Mouse (Mus musculus): ENCODE measurements at regions not wholly inside any gene's neighbourhood (a gene's known extent, or its start where the extent isn't known, plus 50 kb on each side); places are given as distances from the start of the nearest gene placed in this dataset.

- Histone ChIP-seq H3K27me3 (replicated peaks; ENCODE audit: control insufficient read depth, insufficient read depth, low read length) (no peaks in the 10 kb centered on the region), H3K4me2 (ENCODE audit: low read length) (no peak overlapping the region), H3K9me3 (ENCODE audit: control insufficient read depth, low read length) (no peaks in the 10 kb centered on the region), H3K9ac (replicated peaks; ENCODE audit: low read depth, low read length) (no peak overlapping the region), H3K27ac (ENCODE audit: low read length) (no peak overlapping the region), H3K4me3 (replicated peaks; ENCODE audit: low read length) (no peak overlapping the region), H3K4me1 (replicated peaks; ENCODE audit: control insufficient read depth, insufficient read depth, low read length) (peaks cover 14% of the 10 kb centered on the region), H3K36me3 (ENCODE audit: control insufficient read depth, insufficient read depth) (no peaks in the 10 kb centered on the region)
- 0 out of 2 replicates have a peak, but pooled peaks have one; percentile 14 for ATAC-seq
- WGBS: 31% methylated on average over 4 of the region's 4 CpGs
Observed at GRCm38 (mm10) chr3:34593279-34593678, 56.9 kb upstream of the Sox2 start.

DNA sequence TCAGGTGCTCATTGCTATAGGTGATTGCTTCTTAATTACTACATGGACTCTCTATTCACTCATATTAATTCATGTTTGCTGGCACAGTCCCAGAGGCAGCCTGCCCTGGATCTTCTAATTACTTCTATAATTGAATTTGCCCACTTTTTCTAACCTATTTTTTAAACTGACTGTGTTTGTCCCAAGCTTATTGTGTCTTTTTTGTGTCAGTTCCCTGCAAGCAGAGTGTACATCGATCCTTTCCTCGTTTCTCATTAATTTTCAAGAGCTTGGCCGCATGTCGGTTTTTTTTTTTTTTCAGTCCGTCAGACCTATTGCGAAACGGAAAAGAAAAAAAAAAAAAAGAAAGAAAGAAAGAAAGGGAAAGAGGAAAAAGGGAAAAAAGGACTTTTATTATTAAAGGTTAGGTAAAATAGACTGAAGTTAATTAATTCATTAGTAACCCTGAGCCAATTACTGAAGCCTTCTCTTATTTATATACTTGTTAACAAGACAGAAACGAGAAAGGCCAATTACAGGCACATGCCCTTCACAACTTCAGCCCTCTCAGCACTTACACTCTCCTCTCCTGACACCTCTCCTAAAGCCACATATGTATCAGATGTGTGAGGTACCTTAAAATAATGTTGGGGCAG, 72.2 kb upstream of the Sox2 start:
- H3K27ac ChIP-seq (ENCODE audit: low read length): no peak overlapping the region
- peaks cover 12% of the 10 kb centered on the region for H3K4me1 ChIP-seq (replicated peaks; ENCODE audit: control insufficient read depth, insufficient read depth, low read length)
- ATAC-seq: no peak
- WGBS: 8% methylated on average over 8 of the region's 8 CpGs
- H3K36me3 ChIP-seq (ENCODE audit: control insufficient read depth, insufficient read depth): no peaks in the 10 kb centered on the region
- no peak overlapping the region for H3K4me2 ChIP-seq (ENCODE audit: low read length)
- no peaks in the 10 kb centered on the region for H3K27me3 ChIP-seq (replicated peaks; ENCODE audit: control insufficient read depth, insufficient read depth, low read length)
- H3K9me3 ChIP-seq (ENCODE audit: control insufficient read depth, low read length): no peaks in the 10 kb centered on the region
- H3K4me3 ChIP-seq (replicated peaks; ENCODE audit: low read length): no peak overlapping the region
- H3K9ac ChIP-seq (replicated peaks; ENCODE audit: low read depth, low read length): no peak overlapping the region

GRCm38 (mm10) chr3:34577115-34577514, 73.1 kb upstream of the Sox2 start:
- WGBS: 35% methylated on average over 6 of the region's 6 CpGs
- no peak overlapping the region for H3K9ac ChIP-seq (replicated peaks; ENCODE audit: low read depth, low read length)
- peaks cover 21% of the 10 kb centered on the region for H3K4me1 ChIP-seq (replicated peaks; ENCODE audit: control insufficient read depth, insufficient read depth, low read length)
- H3K4me2 ChIP-seq (ENCODE audit: low read length): no peak overlapping the region
- H3K27ac ChIP-seq (ENCODE audit: low read length): no peak overlapping the region
- no peaks in the 10 kb centered on the region for H3K9me3 ChIP-seq (ENCODE audit: control insufficient read depth, low read length)
- no peak overlapping the region for H3K4me3 ChIP-seq (replicated peaks; ENCODE audit: low read length)
- H3K36me3 ChIP-seq (ENCODE audit: control insufficient read depth, insufficient read depth): no peaks in the 10 kb centered on the region
- ATAC-seq: no peak
- H3K27me3 ChIP-seq (replicated peaks; ENCODE audit: control insufficient read depth, insufficient read depth, low read length): no peaks in the 10 kb centered on the region

GRCm38 (mm10) chr3:34576159-34576558, 74.0 kb upstream of the Sox2 start:
- Histone ChIP-seq H3K4me1 (replicated peaks; ENCODE audit: control insufficient read depth, insufficient read depth, low read length) (peaks cover 30% of the 10 kb centered on the region), H3K27me3 (replicated peaks; ENCODE audit: control insufficient read depth, insufficient read depth, low read length) (no peaks in the 10 kb centered on the region), H3K36me3 (ENCODE audit: control insufficient read depth, insufficient read depth) (no peaks in the 10 kb centered on the region), H3K4me2 (ENCODE audit: low read length) (no peak overlapping the region), H3K9ac (replicated peaks; ENCODE audit: low read depth, low read length) (no peak overlapping the region), H3K4me3 (replicated peaks; ENCODE audit: low read length) (no peak overlapping the region), H3K27ac (ENCODE audit: low read length) (no peak overlapping the region), H3K9me3 (ENCODE audit: control insufficient read depth, low read length) (no peaks in the 10 kb centered on the region)
- WGBS: 40% methylated on average over 11 of the region's 11 CpGs
- no peak; the same call in 1 of the 2 replicates for ATAC-seq

DNA sequence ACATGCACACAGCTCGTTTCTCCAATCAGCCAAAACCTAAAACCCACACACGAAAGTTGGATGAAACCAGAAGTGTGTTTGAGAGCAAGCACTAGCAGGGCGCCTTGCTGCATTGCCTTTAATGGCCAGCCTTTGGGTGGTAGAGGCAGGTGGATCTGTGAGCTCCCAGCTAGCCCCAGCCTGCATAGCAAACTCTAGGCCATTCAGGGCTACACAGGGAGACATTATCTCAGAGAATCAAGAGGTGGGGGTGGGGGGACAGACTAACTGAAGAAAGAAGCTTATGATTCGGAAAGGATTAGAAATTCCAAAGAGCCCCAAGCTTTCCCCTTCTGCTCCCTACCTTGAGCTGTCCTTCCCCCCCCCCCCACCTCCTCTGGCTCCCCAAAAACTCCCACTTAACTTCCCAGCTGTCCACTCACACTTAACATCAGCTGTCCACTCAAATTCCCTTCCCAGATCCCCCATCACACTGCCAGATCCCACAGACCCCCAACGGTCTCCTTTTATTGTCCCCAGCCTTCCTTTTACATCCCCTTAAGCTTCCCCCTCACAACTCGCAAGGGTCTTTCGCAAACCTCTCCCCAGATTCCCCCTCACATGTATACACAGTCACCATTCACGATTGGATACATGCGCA, 75.4 kb upstream of the Sox2 start:
- no peaks in the 10 kb centered on the region for H3K9me3 ChIP-seq (ENCODE audit: control insufficient read depth, low read length)
- no peak overlapping the region for H3K4me2 ChIP-seq (ENCODE audit: low read length)
- no peak for ATAC-seq
- no peak overlapping the region for H3K27ac ChIP-seq (ENCODE audit: low read length)
- no peak overlapping the region for H3K4me3 ChIP-seq (replicated peaks; ENCODE audit: low read length)
- no peaks in the 10 kb centered on the region for H3K36me3 ChIP-seq (ENCODE audit: control insufficient read depth, insufficient read depth)
- WGBS: 52% methylated on average over 9 of the region's 9 CpGs
- H3K9ac ChIP-seq (replicated peaks; ENCODE audit: low read depth, low read length): no peak overlapping the region
- no peaks in the 10 kb centered on the region for H3K27me3 ChIP-seq (replicated peaks; ENCODE audit: control insufficient read depth, insufficient read depth, low read length)
- peaks cover 30% of the 10 kb centered on the region for H3K4me1 ChIP-seq (replicated peaks; ENCODE audit: control insufficient read depth, insufficient read depth, low read length)

DNA sequence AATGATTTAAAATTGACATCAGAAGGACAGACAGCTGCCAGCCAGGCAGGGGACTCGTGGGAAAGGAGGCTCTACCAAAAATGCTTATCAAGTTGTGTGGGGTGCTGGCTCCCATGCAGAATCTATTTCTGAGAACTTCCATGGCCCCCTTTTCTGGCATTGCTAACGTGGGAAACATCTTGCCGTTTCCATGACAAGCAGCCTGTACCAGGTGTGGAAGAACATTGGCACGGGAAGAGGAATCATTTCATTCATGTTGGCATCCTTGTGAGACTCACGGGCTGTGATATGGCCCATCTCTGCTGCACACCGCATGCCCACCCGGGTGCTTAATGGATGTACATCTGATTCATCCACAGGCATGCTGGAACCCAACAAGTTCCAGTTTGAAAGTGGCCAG, 76.9 kb upstream of the Sox2 start:
- Histone ChIP-seq H3K9me3 (ENCODE audit: control insufficient read depth, low read length) (no peaks in the 10 kb centered on the region), H3K4me2 (ENCODE audit: low read length) (no peak overlapping the region), H3K9ac (replicated peaks; ENCODE audit: low read depth, low read length) (no peak overlapping the region), H3K27ac (ENCODE audit: low read length) (no peak overlapping the region), H3K36me3 (ENCODE audit: control insufficient read depth, insufficient read depth) (no peaks in the 10 kb centered on the region), H3K27me3 (replicated peaks; ENCODE audit: control insufficient read depth, insufficient read depth, low read length) (no peaks in the 10 kb centered on the region), H3K4me1 (replicated peaks; ENCODE audit: control insufficient read depth, insufficient read depth, low read length) (peaks cover 31% of the 10 kb centered on the region), H3K4me3 (replicated peaks; ENCODE audit: low read length) (no peak overlapping the region)
- 49% methylated on average over 7 of the region's 7 CpGs for WGBS
- ATAC-seq: no peak

GRCm38 (mm10) chr3:34572081-34572480, 78.1 kb upstream of the Sox2 start:
- H3K27me3 ChIP-seq (replicated peaks; ENCODE audit: control insufficient read depth, insufficient read depth, low read length): no peaks in the 10 kb centered on the region
- no peak overlapping the region for H3K4me2 ChIP-seq (ENCODE audit: low read length)
- peak; percentile 67 for ATAC-seq
- H3K9ac ChIP-seq (replicated peaks; ENCODE audit: low read depth, low read length): no peak overlapping the region
- no peaks in the 10 kb centered on the region for H3K36me3 ChIP-seq (ENCODE audit: control insufficient read depth, insufficient read depth)
- no peaks in the 10 kb centered on the region for H3K9me3 ChIP-seq (ENCODE audit: control insufficient read depth, low read length)
- no peak overlapping the region for H3K27ac ChIP-seq (ENCODE audit: low read length)
- H3K4me1 ChIP-seq (replicated peaks; ENCODE audit: control insufficient read depth, insufficient read depth, low read length): peaks cover 39% of the 10 kb centered on the region
- no peak overlapping the region for H3K4me3 ChIP-seq (replicated peaks; ENCODE audit: low read length)
- 37% methylated on average over 6 of the region's 6 CpGs for WGBS

- Histone ChIP-seq H3K9me3 (ENCODE audit: control insufficient read depth, low read length) (no peaks in the 10 kb centered on the region), H3K36me3 (ENCODE audit: control insufficient read depth, insufficient read depth) (no peaks in the 10 kb centered on the region), H3K4me1 (replicated peaks; ENCODE audit: control insufficient read depth, insufficient read depth, low read length) (peaks cover 42% of the 10 kb centered on the region), H3K4me3 (replicated peaks; ENCODE audit: low read length) (no peak overlapping the region), H3K9ac (replicated peaks; ENCODE audit: low read depth, low read length) (no peak overlapping the region), H3K27me3 (replicated peaks; ENCODE audit: control insufficient read depth, insufficient read depth, low read length) (no peaks in the 10 kb centered on the region), H3K27ac (ENCODE audit: low read length) (no peak overlapping the region), H3K4me2 (ENCODE audit: low read length) (no peak overlapping the region)
- 54% methylated on average over 9 of the region's 9 CpGs for WGBS
- ATAC-seq: 0 out of 2 replicates have a peak, but pooled peaks have one; percentile 2
Observed at GRCm38 (mm10) chr3:34571630-34572029, 78.6 kb upstream of the Sox2 start.

- H3K4me2 ChIP-seq (ENCODE audit: low read length): no peak overlapping the region
- 82% methylated on average over 10 of the region's 10 CpGs for WGBS
Observed at GRCm38 (mm10) chr3:34569998-34570397, 80.2 kb upstream of the Sox2 start.

More at GRCm38 (mm10) chr3:34569998-34570397, 80.2 kb upstream of the Sox2 start:
- H3K27ac ChIP-seq (ENCODE audit: low read length): no peak overlapping the region
- H3K36me3 ChIP-seq (ENCODE audit: control insufficient read depth, insufficient read depth): no peaks in the 10 kb centered on the region
- no peak overlapping the region for H3K4me3 ChIP-seq (replicated peaks; ENCODE audit: low read length)
- peaks cover 43% of the 10 kb centered on the region for H3K4me1 ChIP-seq (replicated peaks; ENCODE audit: control insufficient read depth, insufficient read depth, low read length)
- no peaks in the 10 kb centered on the region for H3K9me3 ChIP-seq (ENCODE audit: control insufficient read depth, low read length)
- no peak overlapping the region for H3K9ac ChIP-seq (replicated peaks; ENCODE audit: low read depth, low read length)
- ATAC-seq: no peak
- H3K27me3 ChIP-seq (replicated peaks; ENCODE audit: control insufficient read depth, insufficient read depth, low read length): no peaks in the 10 kb centered on the region
